Mouse (Mus musculus): ENCODE data around the gene Scgb1b30. TPM values are rescaled to one million over a fixed set of nuclear protein-coding genes. Genes with fewer than 3 reads are reported as not detected.
"Not testable (repeated sequence)": the region's sequence is repeated elsewhere in the genome, so short reads cannot be mapped to it uniquely, and the experiment has no call there.

The Scgb1b30 gene
- total RNA-seq (2012; rRNA removed) = not detected in 2 replicates

GRCm38 (mm10) chr7:34094911-34095481 lies at the start of gene Scgb1b30:
Gene Scgb1b30, plus strand, starts transcription at chr7:34095431.
- H3K9ac ChIP-seq (ENCODE audit: insufficient read depth, low read depth, low read length, poor library complexity, severe bottlenecking) = no peak within 1 kb of the TSS
- H3K9me3 ChIP-seq (ENCODE audit: control insufficient read depth, insufficient read depth, low read depth, low read length) = no peaks in the 10 kb centered on the region
- H3K4me1 ChIP-seq (ENCODE audit: control insufficient read depth in 2 of 2, insufficient read depth in 2 of 2, low read length in 2 of 2, poor library complexity in 1 of 2) = no peaks in the 10 kb centered on the region
- TF ChIP-seq ZNF384 (IDR thresholded peaks at IDR 0.05; ENCODE audit: low read depth, low read length) (no peak), MAFK (IDR thresholded peaks at IDR 0.05; ENCODE audit: insufficient read depth, low read depth, low read length) (no peak), CHD2 (IDR thresholded peaks at IDR 0.05; ENCODE audit: low read depth, low read length) (no peak), HCFC1 (IDR thresholded peaks at IDR 0.05; ENCODE audit: borderline replicate concordance, insufficient read depth, low read length) (no peak), ZC3H11A (IDR thresholded peaks at IDR 0.05; ENCODE audit: borderline replicate concordance, low read depth, low read length) (no peak)
- no peak within 1 kb of the TSS for H3K4me3 ChIP-seq (ENCODE audit: insufficient read depth in 1 of 2, low read depth in 1 of 2, low read length in 2 of 2, poor library complexity in 1 of 2, severe bottlenecking in 1 of 2)
- no peak for DNase-seq (ENCODE audit: low read depth, low spot score)
- no peaks in the 10 kb centered on the region for H3K36me3 ChIP-seq (ENCODE audit: control insufficient read depth, insufficient read depth, low read length, poor library complexity, severe bottlenecking)
- in situ Hi-C loops (cut with MboI; ENCODE audit: low sequenced_read_pairs in 2 of 2, unreplicated experiment in 2 of 2) = no loop called here
- no peak within 1 kb of the TSS for H3K27ac ChIP-seq (ENCODE audit: insufficient read depth, low read depth, low read length, poor library complexity, severe bottlenecking)

GRCm38 (mm10) chr7:34068132-34068531 lies 27.1 kb upstream of the Scgb1b30 start:
- H3K9ac ChIP-seq (ENCODE audit: insufficient read depth, low read depth, low read length, poor library complexity, severe bottlenecking); H3K4me3 ChIP-seq (ENCODE audit: insufficient read depth in 1 of 2, low read depth in 1 of 2, low read length in 2 of 2, poor library complexity in 1 of 2, severe bottlenecking in 1 of 2); H3K4me1 ChIP-seq (ENCODE audit: control insufficient read depth in 2 of 2, insufficient read depth in 2 of 2, low read length in 2 of 2, poor library complexity in 1 of 2); DNase-seq (ENCODE audit: low read depth, low spot score); H3K36me3 ChIP-seq (ENCODE audit: control insufficient read depth, insufficient read depth, low read length, poor library complexity, severe bottlenecking); in situ Hi-C loops (cut with MboI; ENCODE audit: low sequenced_read_pairs in 2 of 2, unreplicated experiment in 2 of 2); H3K27ac ChIP-seq (ENCODE audit: insufficient read depth, low read depth, low read length, poor library complexity, severe bottlenecking); H3K9me3 ChIP-seq (ENCODE audit: control insufficient read depth, insufficient read depth, low read depth, low read length): not testable (repeated sequence)

DNA sequence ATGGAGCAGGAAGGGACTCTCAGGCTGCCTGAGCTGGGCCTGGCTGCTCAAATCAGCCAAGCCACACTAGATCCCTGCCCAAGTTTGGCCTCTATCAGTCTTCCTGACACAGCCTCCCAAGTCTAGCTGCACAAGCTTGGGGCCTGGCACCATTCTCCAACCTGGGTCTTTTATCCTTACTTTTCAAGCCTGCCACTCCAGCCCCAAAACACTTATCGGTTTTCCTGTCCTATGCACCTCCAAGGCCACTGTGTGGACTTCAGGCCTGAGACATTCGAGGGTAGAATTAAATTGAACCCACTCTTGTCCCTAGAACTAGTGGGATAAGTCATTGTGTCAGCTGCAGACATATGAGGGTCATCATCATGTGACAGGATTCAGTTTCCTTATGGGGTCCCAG lies 4.8 kb downstream of the Scgb1b30 start:
- no peaks in the 10 kb centered on the region for H3K9me3 ChIP-seq (ENCODE audit: control insufficient read depth, insufficient read depth, low read depth, low read length)
- DNase-seq (ENCODE audit: low read depth, low spot score) = no peak
- H3K9ac ChIP-seq (ENCODE audit: insufficient read depth, low read depth, low read length, poor library complexity, severe bottlenecking) = no peak overlapping the region
- no peak overlapping the region for H3K27ac ChIP-seq (ENCODE audit: insufficient read depth, low read depth, low read length, poor library complexity, severe bottlenecking)
- in situ Hi-C loops (cut with MboI; ENCODE audit: low sequenced_read_pairs in 2 of 2, unreplicated experiment in 2 of 2) = loop anchor here in 1 of 2 experiments (25.0 kb wide), 1 partner anchor 313 kb away; no protein-coding TSS in a partner anchor
- no peak overlapping the region for H3K4me3 ChIP-seq (ENCODE audit: insufficient read depth in 1 of 2, low read depth in 1 of 2, low read length in 2 of 2, poor library complexity in 1 of 2, severe bottlenecking in 1 of 2)
- no peaks in the 10 kb centered on the region for H3K4me1 ChIP-seq (ENCODE audit: control insufficient read depth in 2 of 2, insufficient read depth in 2 of 2, low read length in 2 of 2, poor library complexity in 1 of 2)
- TF ChIP-seq ZNF384 (IDR thresholded peaks at IDR 0.05; ENCODE audit: low read depth, low read length) (no peak), CHD2 (IDR thresholded peaks at IDR 0.05; ENCODE audit: low read depth, low read length) (no peak), ZC3H11A (IDR thresholded peaks at IDR 0.05; ENCODE audit: borderline replicate concordance, low read depth, low read length) (no peak), MAFK (IDR thresholded peaks at IDR 0.05; ENCODE audit: insufficient read depth, low read depth, low read length) (no peak), HCFC1 (IDR thresholded peaks at IDR 0.05; ENCODE audit: borderline replicate concordance, insufficient read depth, low read length) (no peak)
- no peaks in the 10 kb centered on the region for H3K36me3 ChIP-seq (ENCODE audit: control insufficient read depth, insufficient read depth, low read length, poor library complexity, severe bottlenecking)

DNA sequence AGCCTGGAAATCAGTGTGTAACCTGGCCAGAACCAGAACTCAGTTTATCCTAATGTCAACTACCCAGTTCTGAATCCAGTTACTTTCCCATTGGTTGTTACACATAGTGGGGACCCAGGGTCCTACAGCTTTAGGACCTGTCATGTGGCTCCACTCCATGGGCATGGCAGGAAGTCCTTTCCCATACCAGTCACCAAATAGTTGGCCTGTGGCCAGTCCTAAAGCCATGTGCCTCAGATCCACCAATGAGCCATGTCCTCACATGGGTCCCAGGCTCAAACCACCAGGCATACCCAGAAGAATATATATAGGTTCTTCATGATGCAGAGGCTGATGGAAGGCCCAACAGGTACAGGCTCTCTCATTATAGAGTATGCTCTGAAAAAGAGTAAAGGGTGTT lies 6.0 kb downstream of the Scgb1b30 start:
- no peak for TF ChIP-seq ZNF384 (IDR thresholded peaks at IDR 0.05; ENCODE audit: low read depth, low read length)
- TF ChIP-seq HCFC1 (IDR thresholded peaks at IDR 0.05; ENCODE audit: borderline replicate concordance, insufficient read depth, low read length) = no peak
- TF ChIP-seq ZC3H11A (IDR thresholded peaks at IDR 0.05; ENCODE audit: borderline replicate concordance, low read depth, low read length) = no peak
- no peak for TF ChIP-seq MAFK (IDR thresholded peaks at IDR 0.05; ENCODE audit: insufficient read depth, low read depth, low read length)
- no peak for TF ChIP-seq CHD2 (IDR thresholded peaks at IDR 0.05; ENCODE audit: low read depth, low read length)
- in situ Hi-C loops (cut with MboI; ENCODE audit: low sequenced_read_pairs in 2 of 2, unreplicated experiment in 2 of 2) = loop anchor here in 1 of 2 experiments (25.0 kb wide), 1 partner anchor 314 kb away; no protein-coding TSS in a partner anchor
- Histone ChIP-seq H3K4me1 (ENCODE audit: control insufficient read depth in 2 of 2, insufficient read depth in 2 of 2, low read length in 2 of 2, poor library complexity in 1 of 2) (no peaks in the 10 kb centered on the region), H3K27ac (ENCODE audit: insufficient read depth, low read depth, low read length, poor library complexity, severe bottlenecking) (no peak overlapping the region), H3K9ac (ENCODE audit: insufficient read depth, low read depth, low read length, poor library complexity, severe bottlenecking) (no peak overlapping the region), H3K36me3 (ENCODE audit: control insufficient read depth, insufficient read depth, low read length, poor library complexity, severe bottlenecking) (no peaks in the 10 kb centered on the region), H3K9me3 (ENCODE audit: control insufficient read depth, insufficient read depth, low read depth, low read length) (no peaks in the 10 kb centered on the region), H3K4me3 (ENCODE audit: insufficient read depth in 1 of 2, low read depth in 1 of 2, low read length in 2 of 2, poor library complexity in 1 of 2, severe bottlenecking in 1 of 2) (no peak overlapping the region)
- DNase-seq (ENCODE audit: low read depth, low spot score) = no peak

DNA sequence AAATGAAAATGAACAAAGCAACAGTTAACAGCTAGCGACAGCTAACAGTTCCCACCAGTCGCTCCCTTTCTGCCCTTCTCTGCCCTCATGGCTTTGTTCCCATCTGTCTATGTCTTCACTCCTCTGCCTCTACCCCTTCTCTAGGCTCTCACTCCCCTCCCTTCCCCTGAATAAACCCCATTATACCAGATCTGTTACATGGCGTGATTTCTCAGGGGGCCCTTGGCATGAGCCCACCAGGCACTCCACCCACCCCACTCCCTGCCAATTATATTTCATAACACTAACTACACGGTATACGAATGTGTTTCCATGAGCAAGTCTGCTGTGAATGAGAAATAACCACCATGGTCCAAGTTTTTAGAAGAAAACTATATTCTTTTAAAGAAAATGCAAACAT lies 14.0 kb downstream of the Scgb1b30 start:
- no peaks in the 10 kb centered on the region for H3K9me3 ChIP-seq (ENCODE audit: control insufficient read depth, insufficient read depth, low read depth, low read length)
- TF ChIP-seq ZC3H11A (IDR thresholded peaks at IDR 0.05; ENCODE audit: borderline replicate concordance, low read depth, low read length) (no peak), HCFC1 (IDR thresholded peaks at IDR 0.05; ENCODE audit: borderline replicate concordance, insufficient read depth, low read length) (no peak), CHD2 (IDR thresholded peaks at IDR 0.05; ENCODE audit: low read depth, low read length) (no peak), ZNF384 (IDR thresholded peaks at IDR 0.05; ENCODE audit: low read depth, low read length) (no peak), MAFK (IDR thresholded peaks at IDR 0.05; ENCODE audit: insufficient read depth, low read depth, low read length) (no peak)
- no peak overlapping the region for H3K4me3 ChIP-seq (ENCODE audit: insufficient read depth in 1 of 2, low read depth in 1 of 2, low read length in 2 of 2, poor library complexity in 1 of 2, severe bottlenecking in 1 of 2)
- in situ Hi-C loops (cut with MboI; ENCODE audit: low sequenced_read_pairs in 2 of 2, unreplicated experiment in 2 of 2) = loop anchor here in 1 of 2 experiments (25.0 kb wide), 1 partner anchor 322 kb away; no protein-coding TSS in a partner anchor
- H3K9ac ChIP-seq (ENCODE audit: insufficient read depth, low read depth, low read length, poor library complexity, severe bottlenecking) = no peak overlapping the region
- no peaks in the 10 kb centered on the region for H3K4me1 ChIP-seq (ENCODE audit: control insufficient read depth in 2 of 2, insufficient read depth in 2 of 2, low read length in 2 of 2, poor library complexity in 1 of 2)
- no peak overlapping the region for H3K27ac ChIP-seq (ENCODE audit: insufficient read depth, low read depth, low read length, poor library complexity, severe bottlenecking)
- H3K36me3 ChIP-seq (ENCODE audit: control insufficient read depth, insufficient read depth, low read length, poor library complexity, severe bottlenecking) = peaks cover 9% of the 10 kb centered on the region
- no peak for DNase-seq (ENCODE audit: low read depth, low spot score)

Data from ES-E14 (cell line).